Mouse (Mus musculus) lung, embryonic 15.5 days (tissue): ENCODE measurements at regions not wholly inside any gene's neighbourhood (a gene's known extent, or its start where the extent isn't known, plus 50 kb on each side); places are given as distances from the start of the nearest gene placed in this dataset.

Experiments used
- ATAC-seq: fragments of 200-750 bp; cut with Nextera tagmentation; 2 replicates; pipeline ENCODE4 v1.8.0; 2017; ENCODE audit warnings: moderate number of reproducible peaks, borderline replicate concordance; ENCODE audit not compliant: low FRiP score, low TSS enrichment; ENCODE audit errors: extremely low read depth
- H3K27ac ChIP-seq: fragments of 300-500 bp; sonication (generic); 2 replicates; pipeline ENCODE4 v1.5.1; 2015; ENCODE audit warnings: moderate library complexity, mild to moderate bottlenecking, inconsistent platforms
- H3K27me3 ChIP-seq: fragments of 300-500 bp; sonication (generic); 2 replicates; pipeline ENCODE4 v1.6.1; 2015; ENCODE audit warnings: inconsistent platforms
- H3K36me3 ChIP-seq: fragments of 300-500 bp; sonication (generic); 2 replicates; pipeline ENCODE4 v1.6.1; 2015; ENCODE audit warnings: inconsistent platforms
- H3K4me1 ChIP-seq: fragments of 300-500 bp; sonication (generic); 2 replicates; pipeline ENCODE4 v1.6.1; 2015; ENCODE audit warnings: inconsistent platforms
- H3K4me2 ChIP-seq: fragments of 300-500 bp; sonication (generic); 2 replicates; pipeline ENCODE4 v1.6.1; 2015; ENCODE audit warnings: inconsistent platforms, mild to moderate bottlenecking, moderate library complexity
- H3K4me3 ChIP-seq: fragments of 300-500 bp; sonication (generic); 2 replicates; pipeline ENCODE4 v1.5.1; 2015; ENCODE audit warnings: mild to moderate bottlenecking, inconsistent platforms
- H3K9ac ChIP-seq: fragments of 300-500 bp; sonication (generic); 2 replicates; pipeline ENCODE4 v1.6.1; 2015; ENCODE audit warnings: inconsistent platforms
- H3K9me3 ChIP-seq: fragments of 300-500 bp; sonication (generic); 2 replicates; pipeline ENCODE4 v1.6.1; 2016; ENCODE audit warnings: inconsistent platforms
- WGBS: fragments of 180-500 bp; shearing (Covaris S2); methylation state at CpG from one replicate; pipeline ENCODE4 v1.1.7; 2015; 5-methylcytosine and 5-hydroxymethylcytosine counted together

- H3K36me3 ChIP-seq = no peaks in the 10 kb centered on the region
- peaks cover 10% of the 10 kb centered on the region for H3K4me1 ChIP-seq
- H3K9ac ChIP-seq = no peak overlapping the region
- no peak for ATAC-seq
- H3K27me3 ChIP-seq = no peaks in the 10 kb centered on the region
- no peak overlapping the region for H3K4me2 ChIP-seq
- no peak overlapping the region for H3K4me3 ChIP-seq
- H3K27ac ChIP-seq = no peak overlapping the region
- no peaks in the 10 kb centered on the region for H3K9me3 ChIP-seq
- WGBS = 75% methylated on average over 13 of the region's 13 CpGs
Measured at GRCm38 (mm10) chr10:122569546-122570202, 108.9 kb upstream of the Ppm1h start.

GRCm38 (mm10) chr10:122570909-122571551, 107.5 kb upstream of the Ppm1h start:
- Histone ChIP-seq H3K9ac (no peak overlapping the region), H3K9me3 (no peaks in the 10 kb centered on the region), H3K27me3 (no peaks in the 10 kb centered on the region), H3K4me2 (no peak overlapping the region), H3K4me1 (peaks cover 10% of the 10 kb centered on the region), H3K27ac (no peak overlapping the region), H3K4me3 (no peak overlapping the region), H3K36me3 (no peaks in the 10 kb centered on the region)
- WGBS = 15% methylated on average over 13 of the region's 13 CpGs
- ATAC-seq = peak; percentile 19; the same call in 1 of the 2 replicates

DNA sequence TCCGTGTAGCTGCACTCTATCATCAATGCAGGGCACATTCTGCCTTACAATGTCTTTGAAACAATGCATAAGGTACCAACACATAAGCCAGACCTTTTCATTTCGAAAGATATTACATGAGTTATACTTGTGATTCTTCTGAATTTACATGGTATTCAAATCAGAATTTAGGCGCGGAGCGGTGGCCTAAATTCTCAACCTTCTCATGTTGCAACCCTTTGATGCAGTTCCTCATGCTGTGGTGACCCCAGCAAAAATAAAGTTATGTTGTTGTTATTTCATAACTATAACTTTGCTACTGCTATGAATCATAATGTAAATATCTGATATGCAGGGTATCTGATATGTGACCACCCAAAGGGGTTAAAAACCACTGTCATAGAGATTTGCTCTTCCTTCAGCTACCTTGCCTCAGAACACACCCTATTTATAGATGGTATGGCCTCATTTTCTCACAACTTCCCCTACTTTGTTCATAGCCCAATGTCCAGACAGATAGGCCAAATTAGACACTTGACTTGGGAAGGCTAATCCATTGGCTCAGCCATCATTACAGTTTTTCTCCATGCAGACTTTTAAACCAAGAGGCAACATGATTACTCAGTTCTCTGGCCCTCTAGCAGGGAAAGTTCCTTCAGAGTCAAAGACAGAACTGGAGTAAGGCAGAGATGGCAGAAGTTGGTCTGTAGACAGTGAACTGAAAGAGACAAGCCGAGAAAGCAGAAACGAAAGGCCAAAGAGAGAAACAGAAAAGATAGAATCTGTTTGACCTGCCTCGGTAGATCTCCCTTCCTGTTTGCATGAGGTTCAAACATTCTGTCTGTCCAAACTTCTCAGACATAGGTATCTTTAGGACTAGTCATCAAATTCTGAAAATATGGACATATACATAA, 102.1 kb upstream of the Ppm1h start:
- no peaks in the 10 kb centered on the region for H3K9me3 ChIP-seq
- H3K4me2 ChIP-seq = no peak overlapping the region
- no peak overlapping the region for H3K9ac ChIP-seq
- WGBS = 89% methylated on average over 8 of the region's 8 CpGs
- H3K27ac ChIP-seq = no peak overlapping the region
- no peak for ATAC-seq
- H3K36me3 ChIP-seq = no peaks in the 10 kb centered on the region
- H3K4me1 ChIP-seq = peaks cover 1% of the 10 kb centered on the region; the same call in 1 of the 2 replicates
- no peak overlapping the region for H3K4me3 ChIP-seq
- H3K27me3 ChIP-seq = no peaks in the 10 kb centered on the region

DNA sequence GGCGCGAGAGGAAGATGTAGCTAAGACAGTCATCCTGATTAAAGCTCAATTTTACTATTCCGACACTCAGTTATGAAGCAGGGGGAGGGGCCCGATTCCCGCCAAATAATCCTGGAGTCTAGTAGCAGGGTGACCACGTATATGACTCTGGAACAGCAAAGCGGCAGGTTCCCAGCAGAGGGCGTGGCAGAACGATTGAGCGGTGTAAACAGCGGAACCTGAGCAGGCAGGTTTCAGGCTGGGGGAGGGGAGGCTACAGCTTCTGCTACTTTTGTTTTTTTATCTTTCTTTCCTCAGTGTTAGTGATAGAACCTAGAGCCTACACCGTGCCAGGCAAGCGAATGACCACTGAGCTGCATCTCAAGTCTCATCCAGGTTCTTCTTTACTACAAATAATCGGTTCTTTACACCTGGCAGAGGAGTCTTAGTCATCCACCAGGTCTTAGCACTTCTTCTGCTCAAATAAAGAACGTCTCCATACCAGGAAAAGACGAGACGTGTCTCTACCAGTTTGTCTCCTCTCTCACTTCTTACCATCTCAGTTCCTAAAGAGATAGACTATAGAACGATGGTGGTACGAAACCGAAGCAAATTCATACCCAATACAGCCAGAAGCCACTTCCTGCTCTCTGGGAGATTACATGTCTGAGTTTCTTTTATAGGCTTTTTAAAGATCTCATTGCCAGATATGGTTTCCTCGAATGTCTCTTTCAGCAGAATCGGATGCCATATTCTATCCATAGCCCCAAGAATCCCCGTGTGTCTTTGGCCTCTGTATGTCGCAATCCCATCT, 100.2 kb upstream of the Ppm1h start:
- Histone ChIP-seq H3K9me3 (no peaks in the 10 kb centered on the region), H3K27me3 (no peaks in the 10 kb centered on the region), H3K36me3 (no peaks in the 10 kb centered on the region), H3K4me1 (no peaks in the 10 kb centered on the region), H3K27ac (no peak overlapping the region), H3K4me2 (no peak overlapping the region), H3K4me3 (no peak overlapping the region), H3K9ac (no peak overlapping the region)
- WGBS = 53% methylated on average over 24 of the region's 24 CpGs
- ATAC-seq = no peak

- H3K36me3 ChIP-seq = no peaks in the 10 kb centered on the region
- no peak for ATAC-seq
- no peaks in the 10 kb centered on the region for H3K9me3 ChIP-seq
- H3K27me3 ChIP-seq = no peaks in the 10 kb centered on the region
- no peak overlapping the region for H3K9ac ChIP-seq
- no peak overlapping the region for H3K27ac ChIP-seq
- 86% methylated on average over 7 of the region's 7 CpGs for WGBS
- H3K4me1 ChIP-seq = no peaks in the 10 kb centered on the region
- no peak overlapping the region for H3K4me2 ChIP-seq
- no peak overlapping the region for H3K4me3 ChIP-seq
Measured at GRCm38 (mm10) chr10:122581096-122581495, 97.5 kb upstream of the Ppm1h start.

GRCm38 (mm10) chr10:122587541-122587940, 91.0 kb upstream of the Ppm1h start:
- no peaks in the 10 kb centered on the region for H3K9me3 ChIP-seq
- no peak overlapping the region for H3K4me2 ChIP-seq
- no peak overlapping the region for H3K9ac ChIP-seq
- no peak for ATAC-seq
- no peaks in the 10 kb centered on the region for H3K36me3 ChIP-seq
- WGBS = 66% methylated on average over 3 of the region's 3 CpGs
- H3K27me3 ChIP-seq = no peaks in the 10 kb centered on the region
- no peaks in the 10 kb centered on the region for H3K4me1 ChIP-seq
- H3K4me3 ChIP-seq = no peak overlapping the region
- H3K27ac ChIP-seq = no peak overlapping the region

DNA sequence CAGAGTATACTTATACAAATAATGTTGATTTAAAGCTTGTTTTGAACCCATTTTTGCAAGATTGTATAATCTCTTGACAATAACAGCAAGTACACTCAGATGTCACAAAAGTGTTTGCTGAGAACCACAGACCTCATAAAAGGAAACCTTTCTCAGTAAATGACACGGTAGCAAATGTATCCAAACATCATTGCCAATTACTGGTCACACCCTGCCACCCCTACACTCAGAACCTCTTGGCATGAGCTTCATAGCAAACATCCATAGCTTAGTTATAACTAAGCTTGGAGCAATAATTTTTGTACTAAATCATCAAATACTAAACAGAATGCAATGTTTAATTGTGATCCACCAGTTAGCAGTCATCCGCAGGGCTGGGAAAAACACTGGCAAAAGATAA, 79.1 kb upstream of the Ppm1h start:
- H3K4me3 ChIP-seq = no peak overlapping the region
- ATAC-seq = no peak
- H3K36me3 ChIP-seq = no peaks in the 10 kb centered on the region
- no peaks in the 10 kb centered on the region for H3K4me1 ChIP-seq
- H3K4me2 ChIP-seq = no peak overlapping the region
- no peak overlapping the region for H3K9ac ChIP-seq
- H3K27ac ChIP-seq = no peak overlapping the region
- no peaks in the 10 kb centered on the region for H3K27me3 ChIP-seq
- WGBS = 77% methylated on average over 2 of the region's 2 CpGs
- H3K9me3 ChIP-seq = no peaks in the 10 kb centered on the region

GRCm38 (mm10) chr10:122602394-122602793, 76.2 kb upstream of the Ppm1h start:
- no peaks in the 10 kb centered on the region for H3K4me1 ChIP-seq
- H3K36me3 ChIP-seq = no peaks in the 10 kb centered on the region
- no peak overlapping the region for H3K4me2 ChIP-seq
- no peak for ATAC-seq
- no peaks in the 10 kb centered on the region for H3K9me3 ChIP-seq
- H3K27me3 ChIP-seq = no peaks in the 10 kb centered on the region
- no peak overlapping the region for H3K9ac ChIP-seq
- 52% methylated on average over 6 of the region's 6 CpGs for WGBS
- H3K4me3 ChIP-seq = no peak overlapping the region
- no peak overlapping the region for H3K27ac ChIP-seq

DNA sequence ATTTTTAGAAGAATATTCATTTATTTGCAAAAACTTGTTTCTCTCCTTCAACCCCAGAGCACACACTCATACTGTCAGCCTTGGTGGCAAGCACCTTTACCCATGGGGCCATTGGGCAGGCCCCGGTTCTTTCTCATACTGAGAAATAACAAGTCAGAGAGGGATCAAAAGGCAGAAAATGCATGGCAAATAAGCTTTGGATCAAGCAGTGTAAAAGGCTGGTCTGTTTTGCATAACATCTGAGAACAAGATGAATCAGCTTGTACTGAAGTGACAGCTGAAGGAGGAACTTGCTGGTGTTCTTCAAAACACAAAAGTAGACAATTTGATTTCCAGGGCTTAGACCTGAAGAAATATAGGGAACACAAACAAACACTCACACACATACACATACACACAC, 74.6 kb upstream of the Ppm1h start:
- H3K27ac ChIP-seq = no peak overlapping the region
- WGBS = 70% methylated on average over 1 of the region's 1 CpGs
- no peak overlapping the region for H3K4me2 ChIP-seq
- no peaks in the 10 kb centered on the region for H3K4me1 ChIP-seq
- no peak overlapping the region for H3K4me3 ChIP-seq
- H3K27me3 ChIP-seq = no peaks in the 10 kb centered on the region
- no peaks in the 10 kb centered on the region for H3K36me3 ChIP-seq
- no peaks in the 10 kb centered on the region for H3K9me3 ChIP-seq
- H3K9ac ChIP-seq = no peak overlapping the region
- no peak for ATAC-seq

DNA sequence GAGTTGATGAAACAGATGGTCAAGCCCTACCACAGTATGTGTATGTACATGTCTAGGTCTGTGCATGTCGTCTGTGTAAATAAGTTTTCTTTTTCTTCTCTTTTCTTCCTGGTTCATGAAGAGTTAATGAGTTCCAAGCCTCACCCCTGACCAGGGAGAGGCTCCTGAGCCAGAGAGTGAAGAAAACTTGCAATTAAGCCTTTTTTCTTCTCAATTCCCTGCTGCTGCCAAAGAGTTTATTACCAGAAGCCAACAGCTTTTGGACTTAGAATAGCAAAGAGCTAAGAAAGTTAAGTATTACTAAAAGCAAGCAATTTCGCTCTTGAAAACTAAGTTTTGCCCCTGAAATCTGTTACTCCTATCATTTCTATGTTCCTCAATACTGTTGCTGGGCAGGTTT, 65.3 kb upstream of the Ppm1h start:
- Histone ChIP-seq H3K4me2 (no peak overlapping the region), H3K36me3 (no peaks in the 10 kb centered on the region), H3K9ac (no peak overlapping the region), H3K27me3 (no peaks in the 10 kb centered on the region), H3K27ac (no peak overlapping the region), H3K4me3 (no peak overlapping the region), H3K9me3 (no peaks in the 10 kb centered on the region), H3K4me1 (peaks cover 9% of the 10 kb centered on the region; the same call in 1 of the 2 replicates)
- WGBS = 82% methylated on average over 2 of the region's 2 CpGs
- ATAC-seq = no peak

DNA sequence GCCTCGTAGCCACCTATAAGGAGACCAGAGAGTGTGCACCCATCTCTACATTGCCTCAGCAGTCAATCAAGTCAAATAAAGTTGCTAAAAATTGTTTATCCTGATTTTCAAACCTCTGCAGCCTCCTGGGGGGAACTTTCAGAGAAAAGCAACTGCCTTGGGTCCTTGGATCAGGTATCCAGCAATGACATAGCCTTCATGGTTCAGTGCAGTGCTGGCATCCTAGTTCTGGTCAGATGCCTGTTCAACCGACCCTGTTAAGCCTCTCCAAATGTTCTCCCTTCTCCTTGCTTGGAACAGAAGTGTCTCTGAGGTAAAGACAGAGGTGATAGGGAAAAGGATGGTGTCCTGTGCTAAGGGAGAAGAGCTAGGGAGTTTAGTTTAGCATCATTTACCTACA, 64.7 kb upstream of the Ppm1h start:
- H3K9me3 ChIP-seq = no peaks in the 10 kb centered on the region
- no peaks in the 10 kb centered on the region for H3K27me3 ChIP-seq
- no peak overlapping the region for H3K27ac ChIP-seq
- no peaks in the 10 kb centered on the region for H3K36me3 ChIP-seq
- WGBS = 67% methylated on average over 2 of the region's 2 CpGs
- ATAC-seq = no peak
- no peak overlapping the region for H3K4me2 ChIP-seq
- H3K9ac ChIP-seq = no peak overlapping the region
- H3K4me1 ChIP-seq = peaks cover 9% of the 10 kb centered on the region; the same call in 1 of the 2 replicates
- H3K4me3 ChIP-seq = no peak overlapping the region
